17 mouse cellular contexts compared by ENCODE assay signal in genomic region chr1:34304227-34304626, GRCm38 (mm10).
DNase-seq lines count a peak whose midpoint lies in the region; ATAC-seq and TF ChIP-seq lines count a peak whose summit lies in the region.
"Had no signal": no experiment of that assay in that cellular context is flagged by ENCODE, and none has a peak within 500 bp of the region (broad histone marks: within the 10 kb centered on the region; RNA-seq: fewer than 3 reads in every experiment).

No protein-coding gene starts in this region.

- 50% methylated on average over 5 of the region's 5 CpGs for WGBS in heart, embryonic 15.5 days

- H3K4me1 ChIP-seq in heart, embryonic 15.5 days (replicated peaks) = peaks cover 6% of the 10 kb centered on the region; the same call in 1 of the 2 replicates
- H3K4me1 ChIP-seq in embryonic fibroblast, embryonic 13.5 days (ENCODE audit: control insufficient read depth, insufficient read depth, low read length) = no peaks in the 10 kb centered on the region
- H3K4me1 ChIP-seq: embryonic facial prominence, embryonic 10.5 days had no signal

- no peak for DNase-seq in gastrocnemius, adult 2 months
- no peak for DNase-seq in gastrocnemius, adult 8-10 months (ENCODE audit: low spot score in 2 of 2)
- DNase-seq in heart, adult 8-10 months (ENCODE audit: low spot score) = no peak
- DNase-seq in adipocyte (ENCODE audit: low spot score) = peak; percentile 84
- DNase-seq in layer of hippocampus, adult 9-11 months = no peak
- DNase-seq: adrenal gland, postnatal 14 days; cerebellum, adult 2 months; cerebellum, postnatal 10 days; gastrocnemius, postnatal 36 days; kidney, adult 2 months had no signal

- no peak overlapping the region for H3K9ac ChIP-seq in heart, embryonic 15.5 days
- H3K9ac ChIP-seq: hindbrain, embryonic 15.5 days had no signal

- H3K27ac ChIP-seq in gastrocnemius, adult 2 months = peak overlapping the region; percentile 35; the same call in 1 of the 2 replicates
- peak overlapping the region; percentile 52 for H3K27ac ChIP-seq in heart, embryonic 15.5 days
- H3K27ac ChIP-seq in embryonic fibroblast, embryonic 13.5 days (ENCODE audit: insufficient read depth, low read length) = peak overlapping the region; percentile 69; the same call in 1 of the 2 replicates
- H3K27ac ChIP-seq: embryonic facial prominence, embryonic 10.5 days; hindbrain, embryonic 15.5 days had no signal

- H3K4me2 ChIP-seq in heart, embryonic 15.5 days = no peak overlapping the region
- H3K4me2 ChIP-seq: hindbrain, embryonic 15.5 days had no signal

- intact Hi-C loops in gastrocnemius, adult 2 months (cut with DNase I) = no loop called here

- no peaks in the 10 kb centered on the region for H3K9me3 ChIP-seq in heart, embryonic 15.5 days (replicated peaks)
- H3K9me3 ChIP-seq: embryonic facial prominence, embryonic 10.5 days; hindbrain, embryonic 15.5 days had no signal

- H3K36me3 ChIP-seq in heart, embryonic 15.5 days = peaks cover 59% of the 10 kb centered on the region

- TF ChIP-seq POLR2A in embryonic fibroblast, embryonic 13.5 days (IDR thresholded peaks at IDR 0.05; ENCODE audit: low read depth, low read length) = no peak

- H3K27me3 ChIP-seq in heart, embryonic 15.5 days = no peaks in the 10 kb centered on the region
- H3K27me3 ChIP-seq: hindbrain, embryonic 15.5 days had no signal

- TF ChIP-seq CTCF in gastrocnemius, adult 2 months (IDR thresholded peaks at IDR 0.05) = no peak
- no peak for TF ChIP-seq CTCF in embryonic fibroblast, embryonic 13.5 days (IDR thresholded peaks at IDR 0.05; ENCODE audit: borderline replicate concordance, insufficient read depth, low read length)

- ATAC-seq in heart, embryonic 15.5 days (replicated peaks; ENCODE audit: insufficient number of reproducible peaks, insufficient read depth, low FRiP score, low read depth) = no peak
- ATAC-seq: forebrain, embryonic 16.5 days; intestine, embryonic 16.5 days had no signal

- H3K4me3 ChIP-seq in gastrocnemius, adult 2 months = no peak overlapping the region
- no peak overlapping the region for H3K4me3 ChIP-seq in heart, embryonic 15.5 days
- H3K4me3 ChIP-seq in embryonic fibroblast, embryonic 13.5 days (ENCODE audit: insufficient read depth, low read length) = no peak overlapping the region
- H3K4me3 ChIP-seq: embryonic facial prominence, embryonic 10.5 days; erythroblast, embryonic 14.5 days; hindbrain, embryonic 15.5 days had no signal
